Mouse (Mus musculus): ENCODE data around the gene Ush1c.

GRCm38 (mm10) chr7:46162731-46163130 is 75.6 kb downstream of the Ush1c start:
- no peak for TF ChIP-seq CTCF (IDR thresholded peaks at IDR 0.05; ENCODE audit: low read depth, low read length)
- no peak for TF ChIP-seq POLR2A (IDR thresholded peaks at IDR 0.05; ENCODE audit: borderline replicate concordance, low read depth, low read length)
